Mouse (Mus musculus) MEL (cell line): ENCODE results near the gene Nr5a2.

Experiments
- CTCF ChIP-seq, 3 experiments: IDR thresholded peaks in 2 of 3; conservative IDR thresholded peaks in 1 of 3; 2 replicates each; pipeline ENCODE4 v1.5.1; 2011 to 2012; ENCODE audit warnings: low read length in 3 of 3, low read depth in 2 of 3, mild to moderate bottlenecking in 2 of 3, improper control_type of control experiment in 1 of 3, inconsistent platforms in 1 of 3, mixed read lengths in 1 of 3, moderate library complexity in 1 of 3; ENCODE audit not compliant: control insufficient read depth in 1 of 3, insufficient read depth in 1 of 3, poor library complexity in 1 of 3, severe bottlenecking in 1 of 3
- E2F4 ChIP-seq: IDR thresholded peaks from 2 replicates; pipeline ENCODE4 v1.6.1; 2011; ENCODE audit warnings: low read depth, low read length, improper control_type of control experiment, borderline replicate concordance
- KAT2A ChIP-seq: conservative IDR thresholded peaks from 2 replicates; pipeline ENCODE4 v1.6.1; 2012; ENCODE audit warnings: low read depth, low read length, improper control_type of control experiment, inconsistent platforms
- MAFK ChIP-seq: IDR thresholded peaks from 2 replicates; pipeline ENCODE4 v1.6.1; 2011; ENCODE audit warnings: low read depth, mild to moderate bottlenecking, low read length, improper control_type of control experiment, borderline replicate concordance
- MYC ChIP-seq: IDR thresholded peaks from 2 replicates; pipeline ENCODE4 v1.6.1; 2011; ENCODE audit warnings: low read depth, mild to moderate bottlenecking, low read length, improper control_type of control experiment, moderate library complexity
- NELFE ChIP-seq: IDR thresholded peaks from 2 replicates; pipeline ENCODE4 v1.6.1; 2011; ENCODE audit warnings: low read depth, low read length, improper control_type of control experiment
- POLR2A ChIP-seq, 2 experiments: IDR thresholded peaks; 2 replicates each; pipeline ENCODE4 v1.6.1; 2011 to 2012; ENCODE audit warnings: low read length in 2 of 2, mild to moderate bottlenecking in 2 of 2, control low read depth in 1 of 2, improper control_type of control experiment in 1 of 2, low read depth in 1 of 2, moderate library complexity in 1 of 2; ENCODE audit not compliant: control insufficient read depth in 1 of 2, insufficient read depth in 1 of 2, poor library complexity in 1 of 2
- RAD21 ChIP-seq: IDR thresholded peaks from 2 replicates; pipeline ENCODE4 v1.6.1; 2011; ENCODE audit warnings: mild to moderate bottlenecking, low read depth, low read length, improper control_type of control experiment
- TCF12 ChIP-seq: IDR thresholded peaks from 2 replicates; pipeline ENCODE4 v1.6.1; 2014; ENCODE audit warnings: low read depth, mild to moderate bottlenecking, inconsistent platforms, low read length, improper control_type of control experiment, moderate library complexity
- ZMIZ1 ChIP-seq: IDR thresholded peaks from 2 replicates; pipeline ENCODE4 v1.6.1; 2012; ENCODE audit warnings: low read depth, mild to moderate bottlenecking, inconsistent platforms, low read length, improper control_type of control experiment, moderate library complexity

DNA sequence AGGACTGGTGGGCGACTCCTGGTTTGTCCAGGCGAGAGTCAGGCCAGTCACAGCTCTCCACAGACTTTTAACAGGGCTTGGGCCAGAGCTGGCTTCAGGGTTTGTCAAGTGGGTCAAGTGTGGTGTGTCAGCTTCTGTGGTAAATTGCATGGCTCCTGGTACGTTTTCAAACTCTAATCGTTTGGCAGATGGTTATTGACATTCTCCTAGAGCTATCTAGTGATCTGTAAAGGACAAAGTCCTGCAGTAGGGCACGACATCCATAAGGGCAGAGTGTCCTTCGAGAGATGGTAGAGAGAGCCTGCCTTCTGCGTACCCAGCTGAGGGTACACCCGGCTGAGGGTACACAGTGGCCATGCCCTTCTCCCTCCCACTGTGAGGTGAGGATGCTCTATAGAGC, 10.7 kb upstream of the Nr5a2 start:
- TF ChIP-seq POLR2A (IDR thresholded peaks at IDR 0.05; ENCODE audit: control insufficient read depth in 1 of 2, insufficient read depth in 1 of 2, low read depth in 1 of 2, low read length in 2 of 2, poor library complexity in 1 of 2) (no peak), MAFK (no peak), ZMIZ1 (no peak), NELFE (no peak), MYC (no peak), CTCF (IDR thresholded peaks at IDR 0.05 in 2 of 3, conservative IDR thresholded peaks at IDR 0.05 in 1 of 3; ENCODE audit: control insufficient read depth in 1 of 3, insufficient read depth in 1 of 3, low read depth in 2 of 3, low read length in 3 of 3, poor library complexity in 1 of 3, severe bottlenecking in 1 of 3) (no peak), RAD21 (no peak), KAT2A (no peak), E2F4 (no peak), TCF12 (no peak)
